Mouse (Mus musculus) MEL (cell line): Measurements from ENCODE around the gene Cdh6. TPM values are rescaled to one million over a fixed set of nuclear protein-coding genes. Genes with fewer than 3 reads are reported as not detected.

Experiments used
- DNase-seq: peaks from one replicate; pipeline ENCODE4 v3.0.0; 2011; ENCODE audit warnings: low read depth, low spot score
- H3K27ac ChIP-seq: 2 replicates; pipeline ENCODE4 v1.5.1; 2012; ENCODE audit warnings: low read depth, mild to moderate bottlenecking, control low read depth, low read length, moderate library complexity; ENCODE audit not compliant: control insufficient read depth
- H3K27me3 ChIP-seq, 2 experiments: fragments of 150-350 bp in 1 of 2; sonication (generic) in 1 of 2; 2 replicates each; pipeline ENCODE4 v1.6.1; 2012; ENCODE audit warnings: low read length in 2 of 2, mild to moderate bottlenecking in 2 of 2, improper control_type of control experiment in 1 of 2, moderate library complexity in 1 of 2; ENCODE audit not compliant: insufficient read depth in 2 of 2, control insufficient read depth in 1 of 2
- H3K36me3 ChIP-seq, 2 experiments: 2 replicates each; pipeline ENCODE4 v1.6.1; 2012 to 2014; ENCODE audit warnings: low read length in 2 of 2, improper control_type of control experiment in 1 of 2, inconsistent platforms in 1 of 2, mild to moderate bottlenecking in 1 of 2; ENCODE audit not compliant: insufficient read depth in 2 of 2, control insufficient read depth in 1 of 2
- H3K4me1 ChIP-seq, 2 experiments: fragments of 150-350 bp in 1 of 2; sonication (generic) in 1 of 2; 2 replicates each; pipeline ENCODE4 v1.6.1; 2012; ENCODE audit warnings: low read length in 2 of 2, improper control_type of control experiment in 1 of 2, mild to moderate bottlenecking in 1 of 2; ENCODE audit not compliant: insufficient read depth in 2 of 2, control insufficient read depth in 1 of 2
- H3K4me3 ChIP-seq, 2 experiments: fragments of 150-350 bp in 1 of 2; sonication (generic) in 1 of 2; 2 replicates each; pipeline ENCODE4 v1.5.1; 2012; ENCODE audit warnings: low read depth in 2 of 2, low read length in 2 of 2, mild to moderate bottlenecking in 2 of 2, moderate library complexity in 2 of 2, control low read depth in 1 of 2, improper control_type of control experiment in 1 of 2; ENCODE audit not compliant: control insufficient read depth in 1 of 2, insufficient read depth in 1 of 2
- H3K79me2 ChIP-seq: 2 replicates; pipeline ENCODE4 v1.6.1; 2012; ENCODE audit warnings: mild to moderate bottlenecking, low read length, moderate library complexity; ENCODE audit not compliant: control insufficient read depth, poor library complexity, insufficient read depth
- H3K9ac ChIP-seq: 2 replicates; pipeline ENCODE4 v1.6.1; 2012; ENCODE audit warnings: low read depth, mild to moderate bottlenecking, control low read depth, low read length, moderate library complexity; ENCODE audit not compliant: control insufficient read depth, poor library complexity, severe bottlenecking
- H3K9me3 ChIP-seq: fragments of 150-350 bp; sonication (generic); replicated peaks from 2 replicates; pipeline ENCODE4 v1.6.1; 2012; ENCODE audit warnings: mild to moderate bottlenecking, low read length, improper control_type of control experiment, moderate library complexity; ENCODE audit not compliant: insufficient read depth
- CHD1 ChIP-seq: IDR thresholded peaks from 2 replicates; pipeline ENCODE4 v1.6.1; 2012; ENCODE audit warnings: low read depth, mild to moderate bottlenecking, inconsistent platforms, low read length, improper control_type of control experiment
- CTCF ChIP-seq, 3 experiments: IDR thresholded peaks in 2 of 3; conservative IDR thresholded peaks in 1 of 3; 2 replicates each; pipeline ENCODE4 v1.5.1; 2011 to 2012; ENCODE audit warnings: low read length in 3 of 3, low read depth in 2 of 3, mild to moderate bottlenecking in 2 of 3, improper control_type of control experiment in 1 of 3, inconsistent platforms in 1 of 3, mixed read lengths in 1 of 3, moderate library complexity in 1 of 3; ENCODE audit not compliant: control insufficient read depth in 1 of 3, insufficient read depth in 1 of 3, poor library complexity in 1 of 3, severe bottlenecking in 1 of 3
- E2F4 ChIP-seq: IDR thresholded peaks from 2 replicates; pipeline ENCODE4 v1.6.1; 2011; ENCODE audit warnings: low read depth, low read length, improper control_type of control experiment, borderline replicate concordance
- ELF1 ChIP-seq: IDR thresholded peaks from 2 replicates; pipeline ENCODE4 v1.6.1; 2014; ENCODE audit warnings: low read depth, mild to moderate bottlenecking, inconsistent platforms, low read length, improper control_type of control experiment, moderate library complexity
- GABPA ChIP-seq: IDR thresholded peaks from 2 replicates; pipeline ENCODE4 v1.6.1; 2012; ENCODE audit warnings: low read depth, mild to moderate bottlenecking, inconsistent platforms, low read length, improper control_type of control experiment, moderate library complexity
- HCFC1 ChIP-seq: IDR thresholded peaks from 2 replicates; pipeline ENCODE4 v1.6.1; 2012; ENCODE audit warnings: low read depth, mild to moderate bottlenecking, inconsistent platforms, low read length, improper control_type of control experiment, moderate library complexity
- JUND ChIP-seq: IDR thresholded peaks from 2 replicates; pipeline ENCODE4 v1.6.1; 2011; ENCODE audit warnings: low read depth, mild to moderate bottlenecking, improper control_type of control experiment, low read length
- MAFK ChIP-seq: IDR thresholded peaks from 2 replicates; pipeline ENCODE4 v1.6.1; 2011; ENCODE audit warnings: low read depth, mild to moderate bottlenecking, low read length, improper control_type of control experiment, borderline replicate concordance
- MAX ChIP-seq: IDR thresholded peaks from 2 replicates; pipeline ENCODE4 v1.6.1; 2011; ENCODE audit warnings: low read length, improper control_type of control experiment
- MAZ ChIP-seq: IDR thresholded peaks from 2 replicates; pipeline ENCODE4 v1.6.1; 2012; ENCODE audit warnings: low read depth, mild to moderate bottlenecking, inconsistent platforms, low read length, improper control_type of control experiment
- MEF2A ChIP-seq: IDR thresholded peaks from 2 replicates; pipeline ENCODE4 v1.6.1; 2014; ENCODE audit warnings: low read depth, mild to moderate bottlenecking, inconsistent platforms, low read length, improper control_type of control experiment; ENCODE audit not compliant: poor library complexity, insufficient replicate concordance, severe bottlenecking; ENCODE audit errors: extremely low read depth
- NELFE ChIP-seq: IDR thresholded peaks from 2 replicates; pipeline ENCODE4 v1.6.1; 2011; ENCODE audit warnings: low read depth, low read length, improper control_type of control experiment
- NRF1 ChIP-seq: IDR thresholded peaks from 2 replicates; pipeline ENCODE4 v1.6.1; 2014; ENCODE audit warnings: low read depth, mild to moderate bottlenecking, inconsistent platforms, low read length, improper control_type of control experiment, moderate library complexity; ENCODE audit not compliant: poor library complexity, insufficient read depth, severe bottlenecking
- RCOR1 ChIP-seq: IDR thresholded peaks from 2 replicates; pipeline ENCODE4 v1.6.1; 2012; ENCODE audit warnings: low read depth, mild to moderate bottlenecking, inconsistent platforms, low read length, improper control_type of control experiment
- TAL1 ChIP-seq: IDR thresholded peaks from 2 replicates; pipeline ENCODE4 v1.6.1; 2012; ENCODE audit warnings: mild to moderate bottlenecking, inconsistent platforms, low read length, moderate library complexity, mixed read lengths
- TBP ChIP-seq: IDR thresholded peaks from 2 replicates; pipeline ENCODE4 v1.8.0; 2011; ENCODE audit warnings: low read depth, low read length, improper control_type of control experiment
- UBTF ChIP-seq: IDR thresholded peaks from 2 replicates; pipeline ENCODE4 v1.6.1; 2012; ENCODE audit warnings: low read depth, mild to moderate bottlenecking, inconsistent platforms, low read length, improper control_type of control experiment, moderate library complexity, borderline replicate concordance; ENCODE audit not compliant: insufficient read depth
- USF1 ChIP-seq: IDR thresholded peaks from 2 replicates; pipeline ENCODE4 v1.6.1; 2014; ENCODE audit warnings: low read depth, mild to moderate bottlenecking, inconsistent platforms, low read length, improper control_type of control experiment, moderate library complexity
- ZNF384 ChIP-seq: IDR thresholded peaks from 2 replicates; pipeline ENCODE4 v1.6.1; 2012; ENCODE audit warnings: low read depth, mild to moderate bottlenecking, inconsistent platforms, low read length, improper control_type of control experiment
- polyA plus RNA-seq, 2 experiments: library from polyadenylated mRNA; stranded (reverse) in 1 of 2; unstranded in 1 of 2; fragments of >175 nt in 1 of 2; fragments of >200 nt in 1 of 2; gene quantifications; 2 replicates each; pipeline versions ENCODE4 v1.2.1 to v1.2.4; 2012; ENCODE audit warnings: low replicate concordance in 2 of 2, low read depth in 1 of 2; ENCODE audit not compliant: insufficient read length in 2 of 2, insufficient read depth in 1 of 2, missing spikeins in 1 of 2
- total RNA-seq: library from RNA; depleted of rRNA; stranded (reverse); fragments of 300-350 nt; gene quantifications from 2 replicates; pipeline ENCODE4 v1.2.3, GENCODE M21; 2012

Gene Cdh6
- total and polyA plus RNA-seq, 3 experiments = not detected

GRCm38 (mm10) chr15:13097861-13098260, 75.6 kb downstream of the Cdh6 start:
- H3K27ac ChIP-seq = no peak overlapping the region
- H3K79me2 ChIP-seq = no peaks in the 10 kb centered on the region
- H3K36me3 ChIP-seq = no peaks in the 10 kb centered on the region
- no peaks in the 10 kb centered on the region for H3K9me3 ChIP-seq
- H3K9ac ChIP-seq = no peak overlapping the region
- H3K27me3 ChIP-seq = no peaks in the 10 kb centered on the region
- no peaks in the 10 kb centered on the region for H3K4me1 ChIP-seq
- TF ChIP-seq UBTF = no peak
- TF ChIP-seq NRF1 = no peak
- no peak for TF ChIP-seq TBP
- no peak for TF ChIP-seq TAL1
- TF ChIP-seq CTCF (IDR thresholded peaks at IDR 0.05 in 2 of 3, conservative IDR thresholded peaks at IDR 0.05 in 1 of 3; ENCODE audit: control insufficient read depth in 1 of 3, insufficient read depth in 1 of 3, low read depth in 2 of 3, low read length in 3 of 3, poor library complexity in 1 of 3, severe bottlenecking in 1 of 3) = no peak
- TF ChIP-seq NELFE = no peak
- no peak for TF ChIP-seq MAX
- TF ChIP-seq MAZ = no peak
- no peak for TF ChIP-seq RCOR1
- no peak for TF ChIP-seq ZNF384
- no peak for TF ChIP-seq GABPA
- TF ChIP-seq ELF1 = no peak
- no peak for TF ChIP-seq JUND
- no peak for TF ChIP-seq HCFC1
- TF ChIP-seq MAFK = no peak
- TF ChIP-seq USF1 = no peak
- no peak for TF ChIP-seq CHD1
- DNase-seq = no peak
- no peak overlapping the region for H3K4me3 ChIP-seq

- Histone ChIP-seq H3K27ac (no peak overlapping the region), H3K4me1 (no peaks in the 10 kb centered on the region), H3K36me3 (no peaks in the 10 kb centered on the region), H3K9ac (no peak overlapping the region)
- DNase-seq = no peak
- TF ChIP-seq MEF2A (no peak), E2F4 (no peak), MAFK (no peak)
- TF ChIP-seq, all 39 proteins: peak for 0
- H3K4me3 ChIP-seq = no peak overlapping the region
- no peaks in the 10 kb centered on the region for H3K27me3 ChIP-seq
- no peaks in the 10 kb centered on the region for H3K9me3 ChIP-seq
- H3K79me2 ChIP-seq = no peaks in the 10 kb centered on the region
These were observed 78.1 kb downstream of the Cdh6 start for GRCm38 (mm10) chr15:13095406-13095805.
